Mouse (Mus musculus): Measurements from ENCODE around the gene Dgkh. TPM values are rescaled to one million over a fixed set of nuclear protein-coding genes. Genes with fewer than 3 reads are reported as not detected.
A peak's percentile ranks its signal among the peaks of the same experiment; 100 is the strongest.

Dgkh gene
- polyA plus RNA-seq, 1 experiment from 2014 or later: 0.48 TPM

DNA sequence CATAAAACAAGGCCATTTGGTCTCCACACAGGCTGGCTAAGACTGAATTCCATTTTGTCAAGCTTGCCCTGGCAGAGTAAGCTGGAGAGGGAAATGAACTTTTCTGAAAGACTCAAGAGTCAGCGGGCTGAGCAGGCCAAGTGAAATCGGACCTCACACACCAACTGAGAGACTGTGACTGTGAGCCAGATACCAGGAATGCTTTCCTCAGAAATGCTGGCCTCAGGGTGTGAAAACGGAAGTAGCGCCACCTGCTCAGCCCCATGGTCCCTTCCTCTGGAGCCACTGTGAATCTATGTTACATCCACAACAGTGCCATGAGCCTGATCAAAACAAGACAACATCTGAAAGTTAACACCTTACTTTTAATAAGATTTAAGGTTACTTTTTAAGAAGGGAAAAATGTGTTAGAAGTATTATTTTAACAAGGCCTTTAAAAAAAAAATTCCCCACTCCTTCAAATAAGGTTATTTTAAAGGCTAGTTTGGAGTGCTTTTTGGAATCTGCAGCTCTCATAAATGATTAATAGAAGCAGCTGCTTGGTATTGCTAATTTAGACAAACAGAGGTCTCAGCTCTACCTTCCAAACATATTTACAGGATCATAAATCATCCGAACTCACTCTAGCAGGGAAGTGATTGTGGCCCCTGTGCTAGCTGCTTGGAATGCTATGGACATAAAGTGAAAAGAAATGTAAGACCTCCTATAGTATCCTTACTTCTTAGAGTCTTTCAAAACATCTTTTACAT, 193.8 kb downstream of the Dgkh start:
- Histone ChIP-seq H3K4me2 (ENCODE audit: low read depth, low read length) (no peak overlapping the region), H3K36me3 (replicated peaks; ENCODE audit: insufficient read depth, low read length) (no peaks in the 10 kb centered on the region), H3K27me3 (ENCODE audit: insufficient read depth, low read length) (no peaks in the 10 kb centered on the region), H3K9ac (replicated peaks) (no peak overlapping the region), H3K4me1 (ENCODE audit: insufficient read depth) (peaks cover 20% of the 10 kb centered on the region), H3K27ac (ENCODE audit: low read depth) (no peak overlapping the region), H3K4me3 (ENCODE audit: low read depth, low read length) (no peak overlapping the region), H3K9me3 (ENCODE audit: low read length) (no peaks in the 10 kb centered on the region)
- DNase-seq: no peak
- no peak for ATAC-seq
- TF ChIP-seq CTCF (IDR thresholded peaks at IDR 0.05; ENCODE audit: low read depth): no peak
- TF ChIP-seq EP300 (IDR thresholded peaks at IDR 0.05; ENCODE audit: low read depth): no peak
- 62% methylated on average over 5 of the region's 5 CpGs for WGBS (ENCODE audit: insufficient replicate concordance)

GRCm38 (mm10) chr14:78537551-78537950, 195.0 kb downstream of the Dgkh start:
- TF ChIP-seq EP300 (IDR thresholded peaks at IDR 0.05; ENCODE audit: low read depth) (no peak), CTCF (IDR thresholded peaks at IDR 0.05; ENCODE audit: low read depth) (no peak)

DNA sequence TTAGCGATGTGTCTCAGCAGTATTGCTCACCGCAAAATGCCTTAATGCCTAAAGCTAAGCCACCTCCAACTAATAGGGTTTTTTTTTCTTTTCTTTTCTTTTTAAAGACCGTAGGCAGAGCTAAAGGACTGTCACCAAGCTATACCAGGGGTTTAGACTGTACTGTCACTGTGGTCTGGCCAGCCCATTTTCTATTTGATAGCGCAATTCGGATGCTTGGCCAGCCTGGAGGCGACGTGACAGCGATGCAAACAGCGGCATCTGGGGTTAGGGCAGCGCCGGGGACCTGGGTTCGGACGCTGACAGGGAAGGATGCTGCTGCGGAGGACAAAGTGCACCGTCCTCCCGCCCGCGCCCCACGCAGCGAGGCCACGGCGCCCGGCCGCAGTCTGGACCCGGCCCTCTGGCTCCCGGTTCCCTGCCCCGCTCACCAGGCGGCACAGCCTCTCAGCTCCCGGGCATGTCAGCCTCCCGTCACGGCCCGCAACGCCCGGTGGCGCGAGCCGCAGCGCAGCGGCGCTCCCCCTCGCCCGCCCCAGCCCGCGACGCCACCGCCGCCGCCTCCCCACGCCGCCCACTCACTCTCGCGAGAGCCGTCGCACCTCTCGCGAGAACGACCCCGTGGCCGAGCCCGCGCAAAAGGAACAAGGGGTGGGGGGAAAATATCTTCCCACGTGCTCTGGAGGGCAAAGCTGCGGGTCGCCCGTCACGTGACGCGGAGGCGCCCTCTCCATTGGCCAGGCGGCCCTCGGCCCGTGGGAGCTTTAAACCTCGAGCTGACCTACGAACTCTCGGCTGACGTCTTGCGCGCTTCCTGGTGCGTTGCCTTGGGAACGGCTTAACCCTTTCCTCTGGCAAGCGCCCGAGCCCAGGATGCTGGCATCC, 196.1 kb downstream of the Dgkh start, which contains the start of gene Akap11:
Gene Akap11, minus strand, starts transcription at position 528 of the 885 bp plus-strand sequence.
- Histone ChIP-seq H3K36me3 (replicated peaks; ENCODE audit: insufficient read depth, low read length) (no peaks in the 10 kb centered on the region), H3K4me2 (ENCODE audit: low read depth, low read length) (peak within 1 kb of the TSS; percentile 82), H3K4me3 (ENCODE audit: low read depth, low read length) (peak within 1 kb of the TSS; percentile 75), H3K4me1 (ENCODE audit: insufficient read depth) (peaks cover 23% of the 10 kb centered on the region), H3K27me3 (ENCODE audit: insufficient read depth, low read length) (no peaks in the 10 kb centered on the region), H3K9me3 (ENCODE audit: low read length) (no peaks in the 10 kb centered on the region), H3K27ac (ENCODE audit: low read depth) (peak within 1 kb of the TSS; percentile 91), H3K9ac (replicated peaks) (peak within 1 kb of the TSS; percentile 88)
- 3% methylated on average over 74 of the region's 82 CpGs for WGBS (ENCODE audit: insufficient replicate concordance)
- TF ChIP-seq EP300 (IDR thresholded peaks at IDR 0.05; ENCODE audit: low read depth) (peak; percentile 83), CTCF (IDR thresholded peaks at IDR 0.05; ENCODE audit: low read depth) (no peak)
- peak; percentile 94 for DNase-seq
- ATAC-seq: peak; percentile 95

More at GRCm38 (mm10) chr14:78537551-78537950, 195.0 kb downstream of the Dgkh start:
- DNase-seq (no peak), ATAC-seq (no peak)
- H3K9ac ChIP-seq (replicated peaks): no peak overlapping the region
- H3K4me2 ChIP-seq (ENCODE audit: low read depth, low read length): peak overlapping the region; percentile 82
- H3K27ac ChIP-seq (ENCODE audit: low read depth): peak overlapping the region; percentile 91; the same call in 1 of the 2 replicates
- H3K4me3 ChIP-seq (ENCODE audit: low read depth, low read length): no peak overlapping the region
- no peaks in the 10 kb centered on the region for H3K27me3 ChIP-seq (ENCODE audit: insufficient read depth, low read length)
- H3K36me3 ChIP-seq (replicated peaks; ENCODE audit: insufficient read depth, low read length): no peaks in the 10 kb centered on the region
- WGBS (ENCODE audit: insufficient replicate concordance): 57% methylated on average over 6 of the region's 6 CpGs
- no peaks in the 10 kb centered on the region for H3K9me3 ChIP-seq (ENCODE audit: low read length)
- H3K4me1 ChIP-seq (ENCODE audit: insufficient read depth): peaks cover 20% of the 10 kb centered on the region

GRCm38 (mm10) chr14:78535366-78535765, 197.2 kb downstream of the Dgkh start:
- 71% methylated on average over 2 of the region's 2 CpGs for WGBS (ENCODE audit: insufficient replicate concordance)
- H3K4me2 ChIP-seq (ENCODE audit: low read depth, low read length): peak overlapping the region; percentile 82
- H3K27me3 ChIP-seq (ENCODE audit: insufficient read depth, low read length): no peaks in the 10 kb centered on the region
- DNase-seq: no peak
- peak overlapping the region; percentile 75 for H3K4me3 ChIP-seq (ENCODE audit: low read depth, low read length)
- H3K9ac ChIP-seq (replicated peaks): peak overlapping the region; percentile 88
- no peaks in the 10 kb centered on the region for H3K36me3 ChIP-seq (replicated peaks; ENCODE audit: insufficient read depth, low read length)
- no peak for ATAC-seq
- peaks cover 24% of the 10 kb centered on the region for H3K4me1 ChIP-seq (ENCODE audit: insufficient read depth)
- peak overlapping the region; percentile 39; the same call in 1 of the 2 replicates for H3K27ac ChIP-seq (ENCODE audit: low read depth)
- no peaks in the 10 kb centered on the region for H3K9me3 ChIP-seq (ENCODE audit: low read length)
- TF ChIP-seq CTCF (IDR thresholded peaks at IDR 0.05; ENCODE audit: low read depth) (no peak), EP300 (IDR thresholded peaks at IDR 0.05; ENCODE audit: low read depth) (no peak)

DNA sequence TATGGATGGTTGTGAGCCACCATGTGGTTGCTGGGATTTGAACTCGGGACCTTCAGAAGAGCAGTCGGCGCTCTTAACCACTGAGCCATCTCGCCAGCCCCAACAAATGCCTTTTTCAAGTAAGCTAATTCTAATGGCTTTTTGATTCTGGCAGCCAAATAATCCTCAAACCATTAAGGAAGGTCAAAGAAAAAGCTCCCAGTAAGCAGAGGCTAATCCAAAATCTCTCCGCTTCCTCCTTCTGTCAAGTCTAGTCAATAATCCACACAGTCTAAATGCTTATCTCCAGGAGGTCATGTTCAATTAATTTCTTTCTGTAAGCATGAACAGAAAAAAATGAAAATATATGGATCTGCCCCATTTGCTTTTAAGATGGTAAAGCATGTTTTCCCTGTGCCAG, 197.9 kb downstream of the Dgkh start:
- no peak overlapping the region for H3K9ac ChIP-seq (replicated peaks)
- no peak overlapping the region for H3K4me2 ChIP-seq (ENCODE audit: low read depth, low read length)
- no peak for DNase-seq
- peaks cover 28% of the 10 kb centered on the region for H3K4me1 ChIP-seq (ENCODE audit: insufficient read depth)
- TF ChIP-seq CTCF (IDR thresholded peaks at IDR 0.05; ENCODE audit: low read depth): no peak
- TF ChIP-seq EP300 (IDR thresholded peaks at IDR 0.05; ENCODE audit: low read depth): no peak
- no peak overlapping the region for H3K27ac ChIP-seq (ENCODE audit: low read depth)
- no peaks in the 10 kb centered on the region for H3K9me3 ChIP-seq (ENCODE audit: low read length)
- no peak for ATAC-seq
- no peaks in the 10 kb centered on the region for H3K36me3 ChIP-seq (replicated peaks; ENCODE audit: insufficient read depth, low read length)
- H3K4me3 ChIP-seq (ENCODE audit: low read depth, low read length): no peak overlapping the region
- WGBS (ENCODE audit: insufficient replicate concordance): 96% methylated on average over 5 of the region's 5 CpGs
- H3K27me3 ChIP-seq (ENCODE audit: insufficient read depth, low read length): no peaks in the 10 kb centered on the region

DNA sequence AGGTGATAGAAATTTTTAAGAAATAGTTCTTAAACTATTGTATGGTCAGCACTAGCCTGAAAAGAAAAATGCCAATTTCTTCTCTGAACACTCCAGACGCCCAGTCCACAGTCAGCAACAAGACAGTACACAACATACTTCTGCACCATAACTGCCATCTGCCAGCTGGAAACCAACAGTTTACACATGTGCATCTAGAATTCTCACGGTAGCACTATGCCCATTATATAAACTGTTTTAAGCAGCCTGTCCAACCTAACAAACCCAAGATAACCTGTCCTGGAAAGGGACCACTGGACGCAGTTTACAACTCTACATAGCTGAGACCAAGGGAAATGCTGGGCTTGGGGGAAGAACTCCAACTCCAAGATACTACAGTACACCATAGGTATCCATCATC, 198.9 kb downstream of the Dgkh start:
- H3K27me3 ChIP-seq (ENCODE audit: insufficient read depth, low read length): no peaks in the 10 kb centered on the region
- no peak overlapping the region for H3K4me3 ChIP-seq (ENCODE audit: low read depth, low read length)
- TF ChIP-seq CTCF (IDR thresholded peaks at IDR 0.05; ENCODE audit: low read depth) (no peak), EP300 (IDR thresholded peaks at IDR 0.05; ENCODE audit: low read depth) (no peak)
- H3K27ac ChIP-seq (ENCODE audit: low read depth): no peak overlapping the region
- 74% methylated on average over 3 of the region's 3 CpGs for WGBS (ENCODE audit: insufficient replicate concordance)
- H3K4me2 ChIP-seq (ENCODE audit: low read depth, low read length): no peak overlapping the region
- no peak for ATAC-seq
- no peak for DNase-seq
- H3K9ac ChIP-seq (replicated peaks): no peak overlapping the region
- H3K36me3 ChIP-seq (replicated peaks; ENCODE audit: insufficient read depth, low read length): no peaks in the 10 kb centered on the region
- H3K4me1 ChIP-seq (ENCODE audit: insufficient read depth): peaks cover 31% of the 10 kb centered on the region
- H3K9me3 ChIP-seq (ENCODE audit: low read length): no peaks in the 10 kb centered on the region

Data from liver, postnatal 0 days (tissue).